Mouse (Mus musculus) hindbrain, embryonic 12.5 days (tissue): ENCODE data around the gene Actr1a. TPM values are rescaled to one million over a fixed set of nuclear protein-coding genes. Genes with fewer than 3 reads are reported as not detected.

ENCODE experiments used
- ATAC-seq: fragments of 200-750 bp; cut with Nextera tagmentation; 2 replicates; pipeline ENCODE4 v1.8.0; 2017; ENCODE audit warnings: moderate TSS enrichment; ENCODE audit not compliant: low FRiP score
- H3K27ac ChIP-seq: fragments of 300-500 bp; sonication (generic); 2 replicates; pipeline ENCODE4 v1.5.1; 2016; ENCODE audit warnings: mild to moderate bottlenecking
- H3K27me3 ChIP-seq: fragments of 300-500 bp; sonication (generic); 2 replicates; pipeline ENCODE4 v1.6.1; 2016; ENCODE audit warnings: mild to moderate bottlenecking
- H3K36me3 ChIP-seq: fragments of 300-500 bp; sonication (generic); 2 replicates; pipeline ENCODE4 v1.6.1; 2016; ENCODE audit warnings: mild to moderate bottlenecking
- H3K4me1 ChIP-seq: fragments of 300-500 bp; sonication (generic); 2 replicates; pipeline ENCODE4 v1.6.1; 2016
- H3K4me2 ChIP-seq: fragments of 300-500 bp; sonication (generic); replicated peaks from 2 replicates; pipeline ENCODE4 v1.6.1; 2016; ENCODE audit warnings: mild to moderate bottlenecking
- H3K4me3 ChIP-seq: fragments of 300-500 bp; sonication (generic); 2 replicates; pipeline ENCODE4 v1.5.1; 2016; ENCODE audit warnings: mild to moderate bottlenecking
- H3K9ac ChIP-seq: fragments of 300-500 bp; sonication (generic); 2 replicates; pipeline ENCODE4 v1.6.1; 2016; ENCODE audit warnings: mild to moderate bottlenecking, moderate library complexity
- H3K9me3 ChIP-seq: fragments of 300-500 bp; sonication (generic); replicated peaks from 2 replicates; pipeline ENCODE4 v1.6.1; 2016; ENCODE audit warnings: mild to moderate bottlenecking
- WGBS: fragments of 180-500 bp; shearing (Covaris S2); methylation state at CpG from one replicate; pipeline ENCODE4 v1.1.7; 2016; 5-methylcytosine and 5-hydroxymethylcytosine counted together
- polyA plus RNA-seq: library from polyadenylated mRNA; unstranded; fragments of >200 nt; fragmentation: Nextera tagmentation; extraction: Ambion mirVana; gene quantifications from 2 replicates; pipeline ENCODE4 v1.2.1, GENCODE M21; 2016

The Actr1a gene
- polyA plus RNA-seq = 240 and 246 TPM in 2 replicates

GRCm38 (mm10) chr19:46395109-46396009, at the start of gene Actr1a:
TSS of gene Actr1a (minus strand) at chr19:46395748.
- WGBS = under 1% methylated on average over 51 of the region's 51 CpGs
- Histone ChIP-seq H3K36me3 (no peaks in the 10 kb centered on the region), H3K4me2 (peak within 1 kb of the TSS; percentile 94), H3K4me3 (peak within 1 kb of the TSS; percentile 67), H3K9me3 (no peaks in the 10 kb centered on the region), H3K27ac (peak within 1 kb of the TSS; percentile 74), H3K9ac (peak within 1 kb of the TSS; percentile 75), H3K4me1 (peaks cover 41% of the 10 kb centered on the region), H3K27me3 (no peaks in the 10 kb centered on the region)
- ATAC-seq = peak; percentile 94

GRCm38 (mm10) chr19:46444209-46444608, 48.7 kb upstream of the Actr1a start:
- no peaks in the 10 kb centered on the region for H3K9me3 ChIP-seq
- ATAC-seq = peak; percentile 83
- peaks cover 32% of the 10 kb centered on the region for H3K4me1 ChIP-seq
- H3K4me2 ChIP-seq = no peak overlapping the region
- H3K27me3 ChIP-seq = no peaks in the 10 kb centered on the region
- H3K9ac ChIP-seq = no peak overlapping the region
- no peak overlapping the region for H3K4me3 ChIP-seq
- H3K27ac ChIP-seq = peak overlapping the region; percentile 72
- no peaks in the 10 kb centered on the region for H3K36me3 ChIP-seq
- WGBS = 5% methylated on average over 6 of the region's 6 CpGs

GRCm38 (mm10) chr19:46443509-46443908, 48.0 kb upstream of the Actr1a start:
- H3K4me1 ChIP-seq = peaks cover 32% of the 10 kb centered on the region
- no peak overlapping the region for H3K4me2 ChIP-seq
- H3K4me3 ChIP-seq = no peak overlapping the region; the same call in 1 of the 2 replicates
- no peaks in the 10 kb centered on the region for H3K9me3 ChIP-seq
- H3K27ac ChIP-seq = peak overlapping the region; percentile 72
- no peaks in the 10 kb centered on the region for H3K27me3 ChIP-seq
- H3K36me3 ChIP-seq = no peaks in the 10 kb centered on the region
- ATAC-seq = no peak
- H3K9ac ChIP-seq = 0 out of 2 replicates have a peak overlapping the region, but pooled peaks have one; percentile 18
- 16% methylated on average over 6 of the region's 6 CpGs for WGBS

GRCm38 (mm10) chr19:46435492-46435891, 39.9 kb upstream of the Actr1a start:
- H3K27ac ChIP-seq = peak overlapping the region; percentile 55; the same call in 1 of the 2 replicates
- no peaks in the 10 kb centered on the region for H3K36me3 ChIP-seq
- H3K9me3 ChIP-seq = no peaks in the 10 kb centered on the region
- H3K9ac ChIP-seq = no peak overlapping the region
- H3K4me2 ChIP-seq = no peak overlapping the region
- no peak for ATAC-seq
- 4% methylated on average over 7 of the region's 7 CpGs for WGBS
- H3K4me3 ChIP-seq = no peak overlapping the region
- H3K27me3 ChIP-seq = no peaks in the 10 kb centered on the region
- peaks cover 26% of the 10 kb centered on the region for H3K4me1 ChIP-seq

GRCm38 (mm10) chr19:46434591-46434990, 39.0 kb upstream of the Actr1a start:
- H3K27me3 ChIP-seq = no peaks in the 10 kb centered on the region
- H3K4me2 ChIP-seq = no peak overlapping the region
- H3K9ac ChIP-seq = no peak overlapping the region
- H3K9me3 ChIP-seq = no peaks in the 10 kb centered on the region
- H3K27ac ChIP-seq = peak overlapping the region; percentile 24; the same call in 1 of the 2 replicates
- H3K4me3 ChIP-seq = no peak overlapping the region
- ATAC-seq = no peak
- H3K4me1 ChIP-seq = peaks cover 26% of the 10 kb centered on the region
- H3K36me3 ChIP-seq = no peaks in the 10 kb centered on the region
- 70% methylated on average over 9 of the region's 9 CpGs for WGBS

- H3K36me3 ChIP-seq = no peaks in the 10 kb centered on the region
- no peak overlapping the region for H3K4me3 ChIP-seq
- peak overlapping the region; percentile 24; the same call in 1 of the 2 replicates for H3K27ac ChIP-seq
- no peak for ATAC-seq
- peaks cover 26% of the 10 kb centered on the region for H3K4me1 ChIP-seq
- H3K27me3 ChIP-seq = no peaks in the 10 kb centered on the region
- H3K9ac ChIP-seq = no peak overlapping the region
- no peak overlapping the region for H3K4me2 ChIP-seq
- no peaks in the 10 kb centered on the region for H3K9me3 ChIP-seq
- WGBS = 57% methylated on average over 9 of the region's 9 CpGs
Measured at GRCm38 (mm10) chr19:46434148-46434547, 38.6 kb upstream of the Actr1a start.

- WGBS = 67% methylated on average over 7 of the region's 7 CpGs
- no peak for ATAC-seq
- no peak overlapping the region for H3K9ac ChIP-seq
Measured at GRCm38 (mm10) chr19:46433712-46434111, 38.2 kb upstream of the Actr1a start.

GRCm38 (mm10) chr19:46429250-46429649, 33.7 kb upstream of the Actr1a start:
- Histone ChIP-seq H3K27ac (no peak overlapping the region), H3K4me3 (no peak overlapping the region), H3K4me2 (no peak overlapping the region), H3K9me3 (no peaks in the 10 kb centered on the region), H3K4me1 (peaks cover 11% of the 10 kb centered on the region), H3K27me3 (no peaks in the 10 kb centered on the region), H3K36me3 (0 out of 2 replicates have a peak, but pooled peaks cover 5% of the 10 kb centered on the region), H3K9ac (no peak overlapping the region)
- ATAC-seq = no peak

More at GRCm38 (mm10) chr19:46433712-46434111, 38.2 kb upstream of the Actr1a start:
- Histone ChIP-seq H3K4me3 (no peak overlapping the region), H3K27me3 (no peaks in the 10 kb centered on the region), H3K36me3 (no peaks in the 10 kb centered on the region), H3K4me1 (peaks cover 26% of the 10 kb centered on the region), H3K9me3 (no peaks in the 10 kb centered on the region), H3K4me2 (no peak overlapping the region; the same call in 1 of the 2 replicates), H3K27ac (peak overlapping the region; percentile 24; the same call in 1 of the 2 replicates)

- Histone ChIP-seq H3K4me3 (no peak overlapping the region), H3K36me3 (0 out of 2 replicates have a peak, but pooled peaks cover 5% of the 10 kb centered on the region), H3K9ac (no peak overlapping the region), H3K27me3 (no peaks in the 10 kb centered on the region), H3K4me2 (no peak overlapping the region), H3K27ac (no peak overlapping the region), H3K9me3 (no peaks in the 10 kb centered on the region), H3K4me1 (peaks cover 26% of the 10 kb centered on the region)
- ATAC-seq = no peak
- WGBS = 76% methylated on average over 12 of the region's 12 CpGs
Measured at GRCm38 (mm10) chr19:46426488-46426887, 30.9 kb upstream of the Actr1a start.

- Histone ChIP-seq H3K4me1 (peaks cover 30% of the 10 kb centered on the region), H3K9ac (no peak overlapping the region), H3K9me3 (no peaks in the 10 kb centered on the region), H3K36me3 (0 out of 2 replicates have a peak, but pooled peaks cover 5% of the 10 kb centered on the region), H3K27me3 (no peaks in the 10 kb centered on the region), H3K27ac (no peak overlapping the region), H3K4me2 (no peak overlapping the region), H3K4me3 (no peak overlapping the region)
- 82% methylated on average over 8 of the region's 8 CpGs for WGBS
- no peak for ATAC-seq
Measured at GRCm38 (mm10) chr19:46425266-46425665, 29.7 kb upstream of the Actr1a start.

GRCm38 (mm10) chr19:46422384-46423338, 27.1 kb upstream of the Actr1a start:
- Histone ChIP-seq H3K4me3 (no peak overlapping the region), H3K9me3 (no peaks in the 10 kb centered on the region), H3K36me3 (0 out of 2 replicates have a peak, but pooled peaks cover 5% of the 10 kb centered on the region), H3K27ac (peak overlapping the region; percentile 79), H3K9ac (no peak overlapping the region), H3K4me2 (0 out of 2 replicates have a peak overlapping the region, but pooled peaks have one; percentile 6), H3K4me1 (peaks cover 32% of the 10 kb centered on the region), H3K27me3 (no peaks in the 10 kb centered on the region)
- ATAC-seq = peak; percentile 46
- WGBS = 39% methylated on average over 11 of the region's 11 CpGs
